Mouse (Mus musculus) G1E (cell line): ENCODE measurements around the gene Ptcra.
A peak's percentile ranks its signal among the peaks of the same experiment; 100 is the strongest.

Experiments used
- CTCF ChIP-seq: IDR thresholded peaks from 2 replicates; pipeline ENCODE4 v1.5.1; 2012; ENCODE audit warnings: low read depth, low read length, inconsistent platforms, mixed read lengths
- GATA1 ChIP-seq: IDR thresholded peaks from 2 replicates; pipeline ENCODE4 v1.6.1; 2012; ENCODE audit warnings: borderline replicate concordance, low read length, inconsistent platforms, mixed read lengths
- POLR2AphosphoS5 ChIP-seq: IDR thresholded peaks from 2 replicates; pipeline ENCODE4 v1.6.1; 2012; ENCODE audit warnings: low read depth, low read length, inconsistent platforms; ENCODE audit not compliant: insufficient replicate concordance
- TAL1 ChIP-seq: conservative IDR thresholded peaks from 2 replicates; pipeline ENCODE4 v1.6.1; 2012; ENCODE audit warnings: low read depth, low read length, inconsistent platforms, mixed read lengths

DNA sequence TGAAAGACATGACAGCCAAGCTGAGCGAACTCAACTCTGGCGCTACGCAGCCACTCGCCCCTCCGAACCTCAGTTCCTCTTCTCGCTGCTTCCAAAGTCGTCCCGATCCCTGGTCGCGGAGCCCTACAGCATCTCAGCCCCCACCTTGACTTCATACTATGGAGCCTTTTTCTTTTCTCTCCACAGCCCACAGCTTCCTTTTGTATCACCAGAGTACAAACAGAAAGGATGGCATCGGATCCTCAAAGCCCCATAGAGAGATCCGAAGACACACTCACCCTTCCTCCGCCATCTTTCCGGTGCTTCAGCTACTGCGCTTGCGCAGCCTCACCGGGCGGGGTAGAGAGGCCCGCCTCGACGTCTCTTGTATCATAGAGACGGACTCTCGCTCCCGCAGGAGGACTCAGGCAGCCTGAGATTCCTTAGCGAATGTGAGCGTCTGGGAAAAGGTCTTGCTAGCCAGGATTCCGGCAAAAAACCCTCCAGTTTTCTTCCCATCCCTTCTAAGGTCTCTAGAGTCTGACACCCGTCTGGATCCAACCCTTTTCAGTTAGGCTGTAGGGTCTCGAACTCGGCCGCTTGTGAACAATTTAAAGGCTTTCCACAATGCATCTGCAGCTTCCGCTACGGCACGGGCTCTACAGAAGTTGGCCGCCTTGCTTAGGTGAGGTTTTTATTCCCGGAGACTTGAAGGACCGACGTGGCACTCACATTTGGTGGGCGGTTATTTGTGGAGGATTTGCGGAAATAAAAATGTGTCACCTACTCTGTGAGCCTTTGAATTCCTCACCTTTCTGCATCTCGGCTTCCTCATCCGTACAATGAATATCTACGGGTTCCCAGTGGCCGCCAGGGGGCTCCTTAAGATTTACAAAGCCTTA lies 19.1 kb upstream of the Ptcra start, which contains the start of gene Rpl7l1:
- TF ChIP-seq CTCF: peak; percentile 42
- TF ChIP-seq POLR2AphosphoS5: no peak
- no peak for TF ChIP-seq GATA1
- no peak for TF ChIP-seq TAL1
